Mouse (Mus musculus): Measurements from ENCODE around the gene Rps6kc1. TPM values are rescaled to one million over a fixed set of nuclear protein-coding genes. Genes with fewer than 3 reads are reported as not detected.
A peak's percentile ranks its signal among the peaks of the same experiment; 100 is the strongest.

The Rps6kc1 gene
- polyA plus RNA-seq, 1 experiment from 2014 or later = 16.3 TPM

DNA sequence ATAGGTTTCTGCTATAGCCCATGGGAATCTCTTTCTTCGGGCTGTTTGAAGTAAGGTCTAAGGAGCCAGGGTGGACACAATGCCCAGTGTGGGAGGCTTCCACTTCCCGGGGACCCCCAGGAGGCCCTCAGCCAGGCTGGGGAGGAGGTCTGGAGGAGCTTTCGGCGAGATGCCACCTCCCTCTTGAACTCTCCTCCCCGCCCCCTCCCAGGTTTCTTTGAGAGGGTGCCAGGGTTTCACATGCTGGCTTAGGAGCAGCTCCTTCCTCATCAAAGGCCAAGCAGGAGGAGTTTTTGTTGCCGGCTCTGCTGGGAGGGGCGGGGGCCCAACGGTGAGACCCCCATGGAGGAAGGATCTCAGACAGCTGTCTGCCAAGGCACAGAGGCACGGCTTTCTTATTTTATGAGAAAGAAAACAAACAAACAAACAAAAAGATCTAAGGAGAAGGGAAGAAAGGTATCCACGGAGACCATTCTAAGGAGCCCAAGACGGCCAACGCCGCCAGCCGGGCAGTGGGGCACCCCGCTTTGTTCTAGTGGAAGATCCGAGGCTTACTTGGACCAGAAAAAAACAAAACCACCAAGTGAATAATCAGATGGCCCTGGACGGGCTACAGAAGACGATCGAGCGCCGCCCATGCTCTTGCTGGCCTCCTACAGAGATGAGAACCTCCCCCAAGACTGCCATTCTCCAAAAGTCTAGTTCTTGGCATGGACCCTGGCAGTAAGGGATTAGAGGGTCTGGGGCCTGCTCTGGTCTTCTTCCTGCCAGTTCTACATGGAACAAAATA lies 186.8 kb downstream of the Rps6kc1 start:
- H3K27ac ChIP-seq = no peak overlapping the region
- H3K27me3 ChIP-seq (ENCODE audit: low read depth, poor library complexity, severe bottlenecking) = no peaks in the 10 kb centered on the region
- no peak overlapping the region for H3K4me3 ChIP-seq
- 0 out of 2 replicates have a peak, but pooled peaks cover 3% of the 10 kb centered on the region for H3K4me1 ChIP-seq
- 56% methylated on average over 21 of the region's 21 CpGs for WGBS
- H3K36me3 ChIP-seq = no peaks in the 10 kb centered on the region
- DNase-seq (ENCODE audit: low spot score) = no peak
- no peaks in the 10 kb centered on the region for H3K9me3 ChIP-seq (replicated peaks)

DNA sequence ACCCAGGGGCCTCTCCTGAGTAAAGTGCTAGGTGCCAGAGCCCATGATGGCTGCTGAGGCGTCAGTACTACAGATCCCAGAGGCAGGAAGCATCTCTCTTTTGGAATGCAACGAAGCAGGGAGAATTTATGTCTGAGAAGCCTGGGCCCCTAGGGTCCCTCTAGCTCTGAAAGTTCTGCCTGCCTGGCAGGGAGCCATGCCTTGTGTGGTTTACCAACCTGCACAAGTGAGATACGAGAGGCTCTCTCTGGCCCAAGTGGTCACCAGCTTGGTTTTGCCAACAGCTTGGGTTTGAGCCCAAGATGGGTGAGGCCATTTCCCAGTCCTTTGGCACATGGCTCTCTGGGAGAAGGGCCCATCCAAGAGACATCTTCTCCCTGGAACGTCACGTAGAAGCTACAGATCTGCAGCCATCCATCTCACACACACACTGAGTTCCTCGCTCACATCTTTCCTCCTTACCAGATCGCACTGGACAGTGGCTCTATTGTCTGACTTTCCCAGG lies 187.6 kb downstream of the Rps6kc1 start:
- Histone ChIP-seq H3K27ac (no peak overlapping the region), H3K9me3 (replicated peaks) (no peaks in the 10 kb centered on the region), H3K4me1 (0 out of 2 replicates have a peak, but pooled peaks cover 3% of the 10 kb centered on the region), H3K4me3 (no peak overlapping the region), H3K36me3 (no peaks in the 10 kb centered on the region), H3K27me3 (ENCODE audit: low read depth, poor library complexity, severe bottlenecking) (no peaks in the 10 kb centered on the region)
- WGBS = 85% methylated on average over 7 of the region's 7 CpGs
- no peak for DNase-seq (ENCODE audit: low spot score)

DNA sequence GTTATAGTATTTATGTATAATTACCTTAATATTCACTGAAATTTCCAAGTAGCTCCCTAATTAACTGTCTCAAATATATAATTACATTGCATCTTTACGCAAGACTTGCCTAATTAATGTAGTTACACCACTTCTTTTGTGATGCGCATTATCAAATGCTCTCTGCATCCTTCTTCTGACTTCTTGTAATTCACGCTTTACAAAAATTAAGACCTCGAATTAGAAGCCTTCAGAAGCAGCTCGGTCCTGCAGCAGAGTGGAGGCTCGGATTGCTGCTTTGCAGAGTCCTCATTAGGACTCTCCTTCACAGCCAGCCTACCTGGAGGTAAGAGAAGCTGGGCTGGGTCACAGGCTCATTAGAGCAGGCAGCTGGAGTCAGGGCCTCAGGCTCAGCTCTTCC lies 197.7 kb downstream of the Rps6kc1 start:
- H3K4me3 ChIP-seq = no peak overlapping the region
- no peaks in the 10 kb centered on the region for H3K36me3 ChIP-seq
- H3K27me3 ChIP-seq (ENCODE audit: low read depth, poor library complexity, severe bottlenecking) = no peaks in the 10 kb centered on the region
- no peaks in the 10 kb centered on the region for H3K9me3 ChIP-seq (replicated peaks)
- H3K4me1 ChIP-seq = no peaks in the 10 kb centered on the region
- H3K27ac ChIP-seq = no peak overlapping the region
- 74% methylated on average over 6 of the region's 6 CpGs for WGBS
- no peak for DNase-seq (ENCODE audit: low spot score)

DNA sequence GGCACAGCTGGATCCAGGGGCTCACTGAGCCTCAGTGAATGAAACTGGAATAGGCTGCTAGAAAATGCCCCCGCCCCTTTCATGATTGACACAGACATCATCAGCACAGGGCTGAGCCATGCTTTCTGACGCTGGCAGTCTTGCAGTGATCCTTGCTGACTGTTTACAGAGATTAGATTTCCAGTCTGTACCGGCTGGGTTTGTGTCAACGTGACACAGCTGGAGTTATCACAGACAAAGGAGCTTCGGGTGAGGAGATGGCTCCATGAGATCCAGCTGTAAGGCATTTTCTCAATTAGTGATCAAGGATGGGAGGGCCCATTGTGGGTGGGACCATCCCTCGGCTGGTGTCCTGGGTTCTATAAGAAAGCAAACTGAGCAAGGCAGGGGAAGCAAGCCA lies 214.0 kb downstream of the Rps6kc1 start:
- H3K27me3 ChIP-seq (ENCODE audit: low read depth, poor library complexity, severe bottlenecking) = no peaks in the 10 kb centered on the region
- H3K27ac ChIP-seq = no peak overlapping the region
- no peak for DNase-seq (ENCODE audit: low spot score)
- no peaks in the 10 kb centered on the region for H3K36me3 ChIP-seq
- no peak overlapping the region for H3K4me3 ChIP-seq
- WGBS = 51% methylated on average over 6 of the region's 6 CpGs
- H3K4me1 ChIP-seq = no peaks in the 10 kb centered on the region
- H3K9me3 ChIP-seq (replicated peaks) = no peaks in the 10 kb centered on the region

DNA sequence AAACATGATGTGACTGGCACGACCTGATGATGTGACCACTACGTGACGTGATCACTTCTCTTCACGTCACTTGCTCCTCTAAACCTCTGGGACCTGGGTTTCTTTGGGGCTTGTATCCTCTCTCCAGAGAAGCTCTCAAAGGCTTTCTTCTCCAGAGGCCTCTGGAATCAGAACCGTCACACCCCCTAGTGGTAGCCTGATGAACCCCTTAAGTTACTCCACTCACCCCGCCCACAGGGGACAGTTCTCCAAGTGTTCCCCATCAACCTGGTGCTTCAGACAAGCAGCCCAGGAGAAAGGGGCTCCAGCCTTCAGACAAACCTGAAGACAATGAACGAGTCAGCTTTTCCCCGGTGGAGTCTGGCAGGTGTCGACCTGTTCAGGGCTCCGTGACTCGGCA lies 216.0 kb downstream of the Rps6kc1 start:
- peak; percentile 51 for DNase-seq (ENCODE audit: low spot score)
- Histone ChIP-seq H3K9me3 (replicated peaks) (no peaks in the 10 kb centered on the region), H3K27me3 (ENCODE audit: low read depth, poor library complexity, severe bottlenecking) (no peaks in the 10 kb centered on the region), H3K36me3 (no peaks in the 10 kb centered on the region), H3K4me1 (no peaks in the 10 kb centered on the region), H3K4me3 (no peak overlapping the region), H3K27ac (no peak overlapping the region)
- 63% methylated on average over 11 of the region's 11 CpGs for WGBS

DNA sequence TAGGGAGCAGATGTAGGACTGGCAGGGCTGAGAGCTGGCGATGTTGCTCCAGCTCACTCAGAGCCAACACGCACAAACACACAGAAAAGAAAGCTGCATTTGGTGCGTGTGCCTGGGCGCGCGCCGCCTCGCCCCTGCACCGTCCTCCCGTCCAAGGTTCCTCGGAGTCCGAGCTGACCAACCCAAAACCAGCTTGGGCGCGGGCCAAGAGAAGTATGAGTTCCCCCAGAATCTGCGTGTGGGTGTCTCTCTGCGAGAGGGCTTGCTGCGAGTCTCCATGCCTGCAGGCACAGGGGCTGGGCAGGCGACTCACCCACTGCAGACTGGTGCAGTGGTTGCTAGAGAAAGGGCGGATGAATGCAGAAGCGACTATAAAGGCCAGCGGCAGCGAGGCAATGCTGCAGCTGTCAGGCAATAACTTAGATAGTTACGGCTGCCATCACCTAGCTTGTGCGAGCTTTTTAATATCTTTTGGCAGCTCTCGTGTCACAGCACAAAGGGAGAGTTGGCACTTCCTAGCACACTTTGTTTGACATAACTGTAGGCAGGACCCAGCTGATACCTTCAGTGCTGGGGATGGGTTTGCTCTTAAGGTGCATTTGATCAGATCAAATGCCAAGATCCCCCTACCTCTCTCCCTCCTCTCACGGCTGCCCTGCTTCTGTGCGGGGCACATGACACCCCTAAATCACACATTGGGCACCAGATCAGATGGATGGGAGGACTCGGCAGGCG lies 220.9 kb downstream of the Rps6kc1 start:
- Histone ChIP-seq H3K9me3 (replicated peaks) (no peaks in the 10 kb centered on the region), H3K27me3 (ENCODE audit: low read depth, poor library complexity, severe bottlenecking) (no peaks in the 10 kb centered on the region), H3K4me3 (no peak overlapping the region), H3K4me1 (no peaks in the 10 kb centered on the region), H3K27ac (no peak overlapping the region), H3K36me3 (no peaks in the 10 kb centered on the region)
- 84% methylated on average over 29 of the region's 29 CpGs for WGBS
- DNase-seq (ENCODE audit: low spot score) = no peak

DNA sequence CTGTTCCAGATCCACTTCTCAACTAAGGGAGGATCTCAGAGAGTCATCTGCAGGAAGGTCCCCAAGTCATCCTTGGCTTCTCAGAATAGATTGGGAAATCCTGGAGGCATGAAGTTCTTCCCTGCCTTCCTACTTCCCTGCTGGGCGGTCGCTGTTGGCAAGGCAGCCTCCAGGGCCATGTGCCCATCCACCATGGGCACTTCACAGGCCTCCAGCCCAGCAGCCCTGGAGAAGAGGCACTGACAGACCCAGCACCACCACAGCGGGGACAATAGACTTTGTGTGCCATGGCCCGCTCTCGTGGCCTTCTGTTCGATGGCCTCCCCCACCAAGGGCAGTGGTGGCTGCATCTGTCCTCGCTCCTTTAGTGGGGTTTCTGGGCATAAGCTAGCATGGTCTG lies 228.5 kb downstream of the Rps6kc1 start:
- WGBS = 94% methylated on average over 7 of the region's 7 CpGs
- Histone ChIP-seq H3K27me3 (ENCODE audit: low read depth, poor library complexity, severe bottlenecking) (no peaks in the 10 kb centered on the region), H3K27ac (no peak overlapping the region), H3K4me3 (no peak overlapping the region), H3K9me3 (replicated peaks) (no peaks in the 10 kb centered on the region), H3K36me3 (no peaks in the 10 kb centered on the region), H3K4me1 (no peaks in the 10 kb centered on the region)
- DNase-seq (ENCODE audit: low spot score) = no peak

DNA sequence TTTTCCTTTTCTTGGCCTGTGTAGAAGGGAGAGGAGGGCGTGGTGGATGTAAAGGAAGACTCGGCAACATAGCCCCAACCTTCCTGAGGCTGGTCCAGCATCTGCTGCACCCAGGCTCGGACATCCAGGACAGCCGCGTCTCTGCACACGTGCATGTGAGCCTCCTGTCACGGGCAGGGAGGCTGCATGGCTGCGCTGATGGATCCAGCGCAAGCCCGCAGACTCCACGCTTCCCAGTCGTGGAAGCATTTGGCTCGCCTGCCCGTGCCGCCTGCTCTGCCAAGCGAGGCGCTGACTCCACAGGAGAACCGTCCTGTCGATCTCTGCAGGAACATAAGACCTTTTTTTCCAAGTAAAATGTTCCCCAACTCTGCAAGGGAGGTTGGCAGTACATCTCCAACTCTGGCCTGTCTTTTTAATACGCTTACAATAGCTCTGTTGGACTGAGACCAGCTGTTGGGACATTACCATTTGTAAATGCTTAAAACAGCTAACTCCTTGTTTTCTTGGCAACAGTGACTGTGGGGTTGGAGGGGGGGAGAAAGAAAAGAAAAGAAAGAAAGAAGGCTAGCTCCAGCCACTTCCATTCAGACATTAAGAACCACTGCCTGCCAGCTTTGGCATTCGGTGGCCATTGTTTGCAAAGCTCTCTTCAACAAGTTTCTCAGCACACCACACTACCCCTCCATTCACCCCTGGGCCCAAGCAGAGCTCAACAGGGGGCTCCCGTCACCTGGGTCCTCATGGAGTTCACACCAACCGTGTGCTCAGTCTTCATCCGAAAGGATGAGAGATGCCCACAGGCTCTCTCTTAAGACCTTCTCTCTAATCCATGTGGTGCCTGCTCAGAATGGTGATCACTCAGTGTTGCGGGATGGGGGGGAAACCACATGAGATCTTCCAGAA lies 229.3 kb downstream of the Rps6kc1 start:
- Histone ChIP-seq H3K4me3 (no peak overlapping the region), H3K27ac (no peak overlapping the region), H3K9me3 (replicated peaks) (no peaks in the 10 kb centered on the region), H3K27me3 (ENCODE audit: low read depth, poor library complexity, severe bottlenecking) (no peaks in the 10 kb centered on the region), H3K4me1 (no peaks in the 10 kb centered on the region), H3K36me3 (no peaks in the 10 kb centered on the region)
- DNase-seq (ENCODE audit: low spot score) = no peak
- WGBS = 78% methylated on average over 25 of the region's 25 CpGs

DNA sequence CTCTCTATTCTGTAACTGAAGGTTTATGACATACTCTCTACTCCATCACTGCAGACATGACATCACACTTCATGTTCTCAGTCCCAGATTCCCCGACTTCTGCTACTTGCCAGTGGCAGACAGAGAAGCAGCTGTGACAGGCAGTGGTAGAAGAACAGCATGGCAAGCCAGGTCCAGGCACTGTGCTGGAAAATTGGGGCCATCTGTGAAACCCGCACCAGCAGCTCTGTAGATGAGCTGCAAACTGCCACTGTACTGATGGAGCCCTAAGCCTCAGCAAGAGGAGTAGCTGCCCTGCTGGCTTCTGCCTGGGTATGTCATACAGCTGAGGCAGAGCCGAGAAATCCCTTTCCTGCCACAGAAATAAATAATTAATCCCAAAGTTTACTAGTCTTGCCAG lies 236.1 kb downstream of the Rps6kc1 start:
- no peaks in the 10 kb centered on the region for H3K36me3 ChIP-seq
- no peaks in the 10 kb centered on the region for H3K4me1 ChIP-seq
- no peaks in the 10 kb centered on the region for H3K9me3 ChIP-seq (replicated peaks)
- H3K27ac ChIP-seq = no peak overlapping the region
- 82% methylated on average over 3 of the region's 3 CpGs for WGBS
- no peak overlapping the region for H3K4me3 ChIP-seq
- no peaks in the 10 kb centered on the region for H3K27me3 ChIP-seq (ENCODE audit: low read depth, poor library complexity, severe bottlenecking)
- DNase-seq (ENCODE audit: low spot score) = no peak

DNA sequence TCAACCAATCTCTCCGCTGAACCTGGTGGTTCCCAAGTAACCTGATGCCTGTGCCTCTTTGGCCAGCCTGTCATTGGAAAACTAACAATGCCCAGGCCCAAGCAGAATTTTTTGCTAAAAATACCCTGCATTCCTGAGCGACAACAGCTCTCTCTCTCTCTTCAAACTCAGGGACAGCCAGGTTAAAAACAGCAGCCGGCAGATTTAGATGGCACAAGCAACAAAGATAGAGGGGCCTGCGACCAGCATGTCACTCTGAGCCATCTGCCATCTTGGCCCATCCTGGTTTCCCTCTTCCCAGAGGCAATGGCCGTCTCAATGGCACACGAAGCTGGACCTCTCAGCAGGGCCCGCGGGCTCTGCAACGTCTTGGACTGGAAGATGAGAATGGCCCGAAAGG lies 242.5 kb downstream of the Rps6kc1 start:
- Histone ChIP-seq H3K4me3 (no peak overlapping the region), H3K27ac (peak overlapping the region; percentile 73; the same call in 1 of the 2 replicates), H3K9me3 (replicated peaks) (no peaks in the 10 kb centered on the region), H3K36me3 (no peaks in the 10 kb centered on the region), H3K4me1 (peaks cover 10% of the 10 kb centered on the region; the same call in 1 of the 2 replicates), H3K27me3 (ENCODE audit: low read depth, poor library complexity, severe bottlenecking) (no peaks in the 10 kb centered on the region)
- DNase-seq (ENCODE audit: low spot score) = peak; percentile 35
- WGBS = 77% methylated on average over 10 of the region's 10 CpGs

DNA sequence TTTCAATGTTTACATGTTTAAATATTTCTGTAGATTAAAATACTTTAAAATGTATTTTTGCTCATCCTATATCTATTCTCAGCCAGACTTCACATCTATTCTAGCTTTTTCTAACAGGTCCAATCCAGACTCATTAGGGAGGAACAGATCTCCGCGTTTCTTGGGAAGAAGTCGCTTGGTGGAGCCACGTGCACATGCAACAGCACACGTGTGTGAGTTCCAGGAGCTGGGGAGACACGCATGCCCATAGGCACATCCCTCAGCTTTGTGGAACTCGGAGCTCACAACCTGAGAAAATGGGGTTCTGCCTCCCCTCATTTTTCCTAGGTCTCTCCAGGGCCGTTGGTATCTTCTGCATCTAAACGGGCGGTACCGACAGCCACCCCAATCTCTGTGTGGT lies 243.7 kb downstream of the Rps6kc1 start:
- H3K9me3 ChIP-seq (replicated peaks) = no peaks in the 10 kb centered on the region
- H3K27ac ChIP-seq = no peak overlapping the region
- H3K4me1 ChIP-seq = peaks cover 10% of the 10 kb centered on the region; the same call in 1 of the 2 replicates
- 97% methylated on average over 11 of the region's 11 CpGs for WGBS
- H3K27me3 ChIP-seq (ENCODE audit: low read depth, poor library complexity, severe bottlenecking) = no peaks in the 10 kb centered on the region
- H3K4me3 ChIP-seq = no peak overlapping the region
- no peaks in the 10 kb centered on the region for H3K36me3 ChIP-seq
- no peak for DNase-seq (ENCODE audit: low spot score)

DNA sequence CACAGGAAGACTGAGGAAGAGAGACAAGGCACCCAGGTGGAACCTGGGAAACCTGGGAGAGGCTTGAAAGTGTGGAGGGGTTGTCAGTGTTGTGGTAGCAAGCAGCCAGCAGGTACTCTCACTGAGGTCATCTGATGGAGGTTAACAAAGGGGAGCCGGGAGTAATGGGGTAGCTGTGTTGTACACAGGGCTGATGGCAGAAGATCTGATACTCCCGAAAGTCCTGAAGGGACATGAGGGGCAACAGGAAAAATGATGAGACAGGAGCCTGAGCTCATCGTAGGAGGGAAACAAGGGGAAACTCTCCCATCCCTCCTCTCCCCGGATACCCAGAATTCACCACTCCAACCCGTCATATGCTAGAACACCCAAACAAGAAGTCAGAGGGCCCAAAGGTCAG lies 244.2 kb downstream of the Rps6kc1 start:
- Histone ChIP-seq H3K36me3 (no peaks in the 10 kb centered on the region), H3K27me3 (ENCODE audit: low read depth, poor library complexity, severe bottlenecking) (no peaks in the 10 kb centered on the region), H3K4me3 (no peak overlapping the region), H3K27ac (no peak overlapping the region), H3K4me1 (peaks cover 10% of the 10 kb centered on the region; the same call in 1 of the 2 replicates), H3K9me3 (replicated peaks) (no peaks in the 10 kb centered on the region)
- 92% methylated on average over 5 of the region's 5 CpGs for WGBS
- no peak for DNase-seq (ENCODE audit: low spot score)

All from limb, embryonic 10.5 days (tissue).